Mouse (Mus musculus) lung, embryonic 14.5 days (tissue): ENCODE measurements around the gene Erv3. TPM values are rescaled to one million over a fixed set of nuclear protein-coding genes. Genes with fewer than 3 reads are reported as not detected.

Source experiments
- ATAC-seq: fragments of 200-750 bp; cut with Nextera tagmentation; 2 replicates; pipeline ENCODE4 v1.8.0; 2017; ENCODE audit warnings: mild to moderate bottlenecking, moderate TSS enrichment, moderate library complexity; ENCODE audit not compliant: insufficient read depth
- DNase-seq: peaks from one replicate; pipeline ENCODE4 v3.0.0-alpha.2; 2015
- H3K27ac ChIP-seq: fragments of 300-500 bp; sonication (generic); 2 replicates; pipeline ENCODE4 v1.5.1; 2014; ENCODE audit warnings: low read depth, mild to moderate bottlenecking, moderate library complexity
- H3K27me3 ChIP-seq: fragments of 300-500 bp; sonication (generic); 2 replicates; pipeline ENCODE4 v1.6.1; 2014; ENCODE audit warnings: low read length, control low read depth; ENCODE audit not compliant: insufficient read depth
- H3K36me3 ChIP-seq: fragments of 300-500 bp; sonication (generic); 2 replicates; pipeline ENCODE4 v1.6.1; 2014; ENCODE audit warnings: control low read depth; ENCODE audit not compliant: insufficient read depth
- H3K4me1 ChIP-seq: fragments of 300-500 bp; sonication (generic); 2 replicates; pipeline ENCODE4 v1.6.1; 2014; ENCODE audit warnings: antibody characterized with exemption, control low read depth; ENCODE audit not compliant: insufficient read depth
- H3K4me2 ChIP-seq: fragments of 300-500 bp; sonication (generic); 2 replicates; pipeline ENCODE4 v1.6.1; 2014; ENCODE audit warnings: mild to moderate bottlenecking
- H3K4me3 ChIP-seq: fragments of 300-500 bp; sonication (generic); 2 replicates; pipeline ENCODE4 v1.5.1; 2014; ENCODE audit warnings: low read depth, low read length
- H3K9ac ChIP-seq: fragments of 300-500 bp; sonication (generic); 2 replicates; pipeline ENCODE4 v1.6.1; 2014
- H3K9me3 ChIP-seq: fragments of 300-500 bp; sonication (generic); 2 replicates; pipeline ENCODE4 v1.6.1; 2016; ENCODE audit warnings: low read depth, low read length, control low read depth
- CTCF ChIP-seq: IDR thresholded peaks from 2 replicates; pipeline ENCODE4 v1.5.1; 2016; ENCODE audit warnings: antibody characterized with exemption, low read depth
- WGBS: fragments of 180-500 bp; shearing (Covaris S2); extraction: QIAGEN DNeasy Blood & Tissue Kit; methylation state at CpG from one replicate; pipeline ENCODE4 v1.1.7; 2014; 5-methylcytosine and 5-hydroxymethylcytosine counted together
- polyA plus RNA-seq: library from polyadenylated mRNA; unstranded; fragments of >200 nt; fragmentation: Nextera tagmentation; extraction: Ambion mirVana; gene quantifications from 2 replicates; pipeline ENCODE4 v1.2.1, GENCODE M21; 2014

Erv3 gene
- polyA plus RNA-seq, 1 experiment from 2014 or later = not detected

GRCm38 (mm10) chr2:131813437-131813836, 46.1 kb downstream of the Erv3 start:
- no peak for DNase-seq
- no peak for TF ChIP-seq CTCF
- 61% methylated on average over 1 of the region's 1 CpGs for WGBS
- no peak overlapping the region for H3K9ac ChIP-seq
- H3K4me3 ChIP-seq = no peak overlapping the region
- no peaks in the 10 kb centered on the region for H3K4me1 ChIP-seq
- no peak overlapping the region for H3K27ac ChIP-seq
- no peaks in the 10 kb centered on the region for H3K9me3 ChIP-seq
- ATAC-seq = no peak
- no peak overlapping the region for H3K4me2 ChIP-seq
- no peaks in the 10 kb centered on the region for H3K36me3 ChIP-seq
- peaks cover 3% of the 10 kb centered on the region; the same call in 1 of the 2 replicates for H3K27me3 ChIP-seq

GRCm38 (mm10) chr2:131812480-131813137, 46.9 kb downstream of the Erv3 start:
- WGBS = 17% methylated on average over 23 of the region's 23 CpGs
- no peaks in the 10 kb centered on the region for H3K4me1 ChIP-seq
- DNase-seq (peak; percentile 93), ATAC-seq (peak; percentile 89)
- H3K9me3 ChIP-seq = no peaks in the 10 kb centered on the region
- H3K27me3 ChIP-seq = peaks cover 3% of the 10 kb centered on the region; the same call in 1 of the 2 replicates
- no peak overlapping the region for H3K9ac ChIP-seq
- peak; percentile 92 for TF ChIP-seq CTCF
- no peak overlapping the region for H3K4me2 ChIP-seq
- H3K27ac ChIP-seq = no peak overlapping the region
- no peaks in the 10 kb centered on the region for H3K36me3 ChIP-seq
- no peak overlapping the region for H3K4me3 ChIP-seq

DNA sequence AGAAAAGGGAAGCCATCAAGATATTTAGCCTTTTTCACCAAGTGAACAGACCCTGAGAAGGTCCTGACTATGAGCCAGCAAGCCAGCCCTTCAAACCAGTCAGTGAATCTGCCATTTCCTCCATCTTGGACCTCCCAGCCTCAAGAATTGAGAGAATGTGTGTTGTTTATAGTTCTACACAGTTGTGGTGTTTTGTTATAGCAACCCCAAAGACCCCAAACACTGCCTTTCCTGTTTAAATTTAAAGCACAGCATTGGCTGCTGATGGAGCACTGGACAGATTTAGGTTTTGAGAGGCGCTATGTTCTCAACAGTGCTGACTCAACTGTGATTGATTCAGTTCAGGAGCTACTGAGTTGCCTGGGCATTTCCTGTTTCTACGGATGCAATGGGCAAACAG, 47.9 kb downstream of the Erv3 start:
- H3K4me1 ChIP-seq = no peaks in the 10 kb centered on the region
- H3K4me3 ChIP-seq = no peak overlapping the region
- no peak overlapping the region for H3K4me2 ChIP-seq
- DNase-seq = peak; percentile 23
- TF ChIP-seq CTCF = no peak
- no peak for ATAC-seq
- WGBS = 47% methylated on average over 2 of the region's 2 CpGs
- H3K9me3 ChIP-seq = no peaks in the 10 kb centered on the region
- H3K27me3 ChIP-seq = peaks cover 3% of the 10 kb centered on the region; the same call in 1 of the 2 replicates
- no peaks in the 10 kb centered on the region for H3K36me3 ChIP-seq
- H3K27ac ChIP-seq = no peak overlapping the region
- H3K9ac ChIP-seq = no peak overlapping the region

DNA sequence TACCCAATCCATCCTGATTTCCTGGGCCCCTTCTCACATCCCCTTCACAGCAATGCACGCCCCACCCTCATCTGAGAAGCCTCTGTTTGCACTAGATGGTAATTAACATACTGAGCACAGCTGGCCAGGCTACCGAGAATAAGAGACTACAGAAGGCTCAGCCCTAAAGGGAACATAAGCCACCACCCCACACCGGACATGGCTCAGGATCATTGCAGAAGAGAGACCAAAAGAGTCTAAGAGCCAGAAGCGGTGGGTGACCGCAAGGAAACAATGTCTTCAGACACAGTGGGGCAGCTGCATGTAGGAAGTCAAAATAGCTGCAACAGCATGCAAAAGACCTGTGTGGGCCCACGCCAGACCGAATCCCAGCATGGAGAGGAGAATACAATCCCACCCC, 50.7 kb downstream of the Erv3 start:
- Histone ChIP-seq H3K4me2 (no peak overlapping the region), H3K36me3 (no peaks in the 10 kb centered on the region), H3K27ac (no peak overlapping the region), H3K4me1 (no peaks in the 10 kb centered on the region), H3K9ac (no peak overlapping the region), H3K9me3 (no peaks in the 10 kb centered on the region), H3K27me3 (peaks cover 3% of the 10 kb centered on the region; the same call in 1 of the 2 replicates), H3K4me3 (no peak overlapping the region)
- ATAC-seq (no peak), DNase-seq (no peak)
- TF ChIP-seq CTCF = no peak
- 42% methylated on average over 7 of the region's 7 CpGs for WGBS

DNA sequence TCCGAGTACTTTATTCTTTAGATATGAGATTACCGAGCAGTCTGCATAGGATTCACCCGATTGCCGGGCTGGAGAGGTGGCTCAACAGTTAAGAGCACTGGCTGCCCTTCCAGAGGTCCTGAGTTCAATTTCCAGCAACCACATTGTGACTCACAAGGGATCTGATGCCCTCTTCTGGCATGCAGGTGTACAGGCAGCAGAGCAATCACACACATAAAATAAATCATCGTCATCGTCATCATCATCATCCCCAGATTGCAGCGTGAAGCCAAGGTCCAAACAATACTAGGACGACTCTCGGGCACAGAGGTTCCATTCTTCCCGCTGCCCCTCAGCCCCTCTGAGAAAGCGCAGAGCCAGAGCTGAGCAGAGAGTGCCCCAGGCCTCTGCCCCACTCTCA, 51.9 kb downstream of the Erv3 start:
- WGBS = 62% methylated on average over 11 of the region's 11 CpGs
- no peaks in the 10 kb centered on the region for H3K36me3 ChIP-seq

DNA sequence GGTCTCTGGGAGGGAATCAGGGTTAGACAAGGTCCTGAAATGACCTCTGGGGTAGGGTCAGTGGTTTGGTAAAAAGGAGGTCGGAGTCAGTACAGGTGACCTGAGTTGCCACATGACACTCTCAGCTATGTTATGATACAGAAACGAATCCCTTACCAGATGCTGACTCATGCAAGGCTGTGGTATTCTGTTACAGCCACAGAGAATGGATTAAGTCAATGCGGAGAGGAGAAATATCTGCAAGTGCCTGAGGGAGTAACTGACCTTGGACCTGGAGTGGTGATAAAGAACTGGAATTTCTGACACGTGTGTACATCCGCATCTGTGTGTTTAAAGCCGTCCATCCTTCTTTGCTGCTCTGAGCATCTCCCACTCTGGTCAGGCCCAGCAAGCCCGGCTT, 52.7 kb downstream of the Erv3 start:
- no peak for ATAC-seq
- WGBS = 46% methylated on average over 7 of the region's 7 CpGs
- no peak for DNase-seq
- H3K27me3 ChIP-seq = no peaks in the 10 kb centered on the region
- no peak overlapping the region for H3K27ac ChIP-seq
- H3K9ac ChIP-seq = no peak overlapping the region
- no peak overlapping the region for H3K4me3 ChIP-seq
- H3K9me3 ChIP-seq = no peaks in the 10 kb centered on the region
- no peaks in the 10 kb centered on the region for H3K4me1 ChIP-seq
- no peak overlapping the region for H3K4me2 ChIP-seq
- no peaks in the 10 kb centered on the region for H3K36me3 ChIP-seq
- TF ChIP-seq CTCF = no peak

More for the DNA sequence above, 51.9 kb downstream of the Erv3 start:
- no peak overlapping the region for H3K27ac ChIP-seq
- ATAC-seq = no peak
- no peak for DNase-seq
- no peak overlapping the region for H3K4me3 ChIP-seq
- H3K27me3 ChIP-seq = no peaks in the 10 kb centered on the region
- H3K4me1 ChIP-seq = no peaks in the 10 kb centered on the region
- no peak overlapping the region for H3K4me2 ChIP-seq
- TF ChIP-seq CTCF = peak; percentile 52
- H3K9ac ChIP-seq = no peak overlapping the region
- no peaks in the 10 kb centered on the region for H3K9me3 ChIP-seq

DNA sequence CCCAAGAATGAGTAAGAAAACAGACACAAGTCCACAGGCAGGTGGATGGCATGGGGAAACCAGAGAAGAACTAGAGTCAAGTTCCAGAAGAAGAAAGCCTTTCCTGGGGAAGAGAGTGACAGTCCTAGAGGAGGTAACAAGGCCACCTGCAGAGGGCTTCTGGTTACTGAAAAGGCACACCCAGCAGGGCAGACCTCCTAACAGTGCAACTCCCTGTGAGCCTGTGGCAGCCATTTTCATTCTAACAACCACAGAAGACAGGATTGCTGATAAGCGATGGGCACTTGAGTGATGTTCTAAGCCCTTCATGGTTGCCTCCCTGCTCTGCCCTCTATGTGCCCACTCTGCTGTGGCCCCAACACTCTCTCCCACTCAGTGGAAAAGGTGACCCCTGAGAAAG, 54.2 kb downstream of the Erv3 start:
- H3K9ac ChIP-seq = no peak overlapping the region
- no peak for TF ChIP-seq CTCF
- 77% methylated on average over 1 of the region's 1 CpGs for WGBS
- no peak for DNase-seq
- no peak for ATAC-seq
- H3K9me3 ChIP-seq = no peaks in the 10 kb centered on the region
- H3K27me3 ChIP-seq = no peaks in the 10 kb centered on the region
- H3K4me3 ChIP-seq = no peak overlapping the region
- H3K4me1 ChIP-seq = no peaks in the 10 kb centered on the region
- no peaks in the 10 kb centered on the region for H3K36me3 ChIP-seq
- no peak overlapping the region for H3K4me2 ChIP-seq
- no peak overlapping the region for H3K27ac ChIP-seq

- no peaks in the 10 kb centered on the region for H3K27me3 ChIP-seq
- 45% methylated on average over 3 of the region's 3 CpGs for WGBS
- no peak overlapping the region for H3K9ac ChIP-seq
- ATAC-seq (no peak), DNase-seq (peak; percentile 37)
- H3K36me3 ChIP-seq = no peaks in the 10 kb centered on the region
- H3K9me3 ChIP-seq = no peaks in the 10 kb centered on the region
- no peak overlapping the region for H3K27ac ChIP-seq
- no peaks in the 10 kb centered on the region for H3K4me1 ChIP-seq
- no peak overlapping the region for H3K4me2 ChIP-seq
- H3K4me3 ChIP-seq = no peak overlapping the region
- TF ChIP-seq CTCF = no peak
These were observed 55.7 kb downstream of the Erv3 start for GRCm38 (mm10) chr2:131803801-131804200.

Other genes with a start within 250 kb of the Erv3 start
- 31.2 and 32.8 TPM in 2 replicates for gene Prnp, start 50.2 kb upstream of the Erv3 start, polyA plus RNA-seq
- gene Prn, start 50.2 kb upstream of the Erv3 start, polyA plus RNA-seq = not detected in 2 replicates
- 55.8 and 57.3 TPM in 2 replicates for gene Prnd, start 91.1 kb upstream of the Erv3 start, polyA plus RNA-seq
- 15.8 and 15.9 TPM in 2 replicates for gene Rassf2, start 170.5 kb upstream of the Erv3 start, polyA plus RNA-seq